Mouse (Mus musculus): ENCODE measurements around the gene Thap12. TPM values are rescaled to one million over a fixed set of nuclear protein-coding genes. Genes with fewer than 3 reads are reported as not detected.

The Thap12 gene
- polyA plus RNA-seq, 1 experiment, result 16.4 TPM

- no peaks in the 10 kb centered on the region for H3K36me3 ChIP-seq (ENCODE audit: control insufficient read depth, insufficient read depth)
- no peak overlapping the region for H3K4me3 ChIP-seq
- no peak overlapping the region for H3K4me2 ChIP-seq (ENCODE audit: low read depth)
- no peak overlapping the region for H3ac ChIP-seq (ENCODE audit: control insufficient read depth, insufficient read length)
- no peaks in the 10 kb centered on the region for H3K79me2 ChIP-seq (ENCODE audit: control insufficient read depth, insufficient read depth)
- TF ChIP-seq POLR2A (IDR thresholded peaks at IDR 0.05; ENCODE audit: insufficient read length, low read depth) (no peak), MAX (IDR thresholded peaks at IDR 0.05; ENCODE audit: low read depth) (no peak), POLR2AphosphoS2 (IDR thresholded peaks at IDR 0.05; ENCODE audit: insufficient read length, low read depth) (no peak), MYOG (IDR thresholded peaks at IDR 0.05; ENCODE audit: control insufficient read depth in 1 of 3, insufficient read depth in 1 of 3, insufficient read length in 2 of 3, low read depth in 2 of 3) (no peak), E2F4 (IDR thresholded peaks at IDR 0.05; ENCODE audit: insufficient read depth) (no peak), SRF (IDR thresholded peaks at IDR 0.05; ENCODE audit: control insufficient read depth, insufficient read length, low read depth) (no peak), MYOD1 (IDR thresholded peaks at IDR 0.05; ENCODE audit: control insufficient read depth in 1 of 3, insufficient read length in 2 of 3, low read depth in 2 of 3) (no peak), TCF3 (IDR thresholded peaks at IDR 0.05; ENCODE audit: insufficient read length, low read depth) (no peak), CEBPB (IDR thresholded peaks at IDR 0.05; ENCODE audit: insufficient read depth, poor library complexity, severe bottlenecking) (no peak), TCF12 (IDR thresholded peaks at IDR 0.05; ENCODE audit: insufficient read depth, poor library complexity, severe bottlenecking) (no peak), REST (IDR thresholded peaks at IDR 0.05; ENCODE audit: insufficient read depth, insufficient read length) (no peak), USF1 (IDR thresholded peaks at IDR 0.05; ENCODE audit: low read depth) (no peak)
- peaks cover 11% of the 10 kb centered on the region for H3K27me3 ChIP-seq (ENCODE audit: control insufficient read depth, insufficient read depth, insufficient read length)
These were observed 37.5 kb downstream of the Thap12 start for GRCm38 (mm10) chr7:98740363-98740762.

GRCm38 (mm10) chr7:98743312-98743711 lies 40.4 kb downstream of the Thap12 start:
- H3K4me2 ChIP-seq (ENCODE audit: low read depth), result no peak overlapping the region
- H3K27me3 ChIP-seq (ENCODE audit: control insufficient read depth, insufficient read depth, insufficient read length), result peaks cover 26% of the 10 kb centered on the region
- H3ac ChIP-seq (ENCODE audit: control insufficient read depth, insufficient read length), result no peak overlapping the region
- H3K4me3 ChIP-seq, result no peak overlapping the region
- TF ChIP-seq MYOD1 (IDR thresholded peaks at IDR 0.05; ENCODE audit: control insufficient read depth in 1 of 3, insufficient read length in 2 of 3, low read depth in 2 of 3) (no peak), MAX (IDR thresholded peaks at IDR 0.05; ENCODE audit: low read depth) (no peak), REST (IDR thresholded peaks at IDR 0.05; ENCODE audit: insufficient read depth, insufficient read length) (no peak), TCF3 (IDR thresholded peaks at IDR 0.05; ENCODE audit: insufficient read length, low read depth) (no peak), POLR2AphosphoS2 (IDR thresholded peaks at IDR 0.05; ENCODE audit: insufficient read length, low read depth) (no peak), MYOG (IDR thresholded peaks at IDR 0.05; ENCODE audit: control insufficient read depth in 1 of 3, insufficient read depth in 1 of 3, insufficient read length in 2 of 3, low read depth in 2 of 3) (no peak), TCF12 (IDR thresholded peaks at IDR 0.05; ENCODE audit: insufficient read depth, poor library complexity, severe bottlenecking) (no peak), POLR2A (IDR thresholded peaks at IDR 0.05; ENCODE audit: insufficient read length, low read depth) (no peak), E2F4 (IDR thresholded peaks at IDR 0.05; ENCODE audit: insufficient read depth) (no peak), SRF (IDR thresholded peaks at IDR 0.05; ENCODE audit: control insufficient read depth, insufficient read length, low read depth) (no peak), CEBPB (IDR thresholded peaks at IDR 0.05; ENCODE audit: insufficient read depth, poor library complexity, severe bottlenecking) (no peak), USF1 (IDR thresholded peaks at IDR 0.05; ENCODE audit: low read depth) (no peak)
- no peaks in the 10 kb centered on the region for H3K36me3 ChIP-seq (ENCODE audit: control insufficient read depth, insufficient read depth)
- H3K79me2 ChIP-seq (ENCODE audit: control insufficient read depth, insufficient read depth), result no peaks in the 10 kb centered on the region

GRCm38 (mm10) chr7:98750404-98750803 lies 47.5 kb downstream of the Thap12 start:
- peaks cover 37% of the 10 kb centered on the region for H3K27me3 ChIP-seq (ENCODE audit: control insufficient read depth, insufficient read depth, insufficient read length)
- H3ac ChIP-seq (ENCODE audit: control insufficient read depth, insufficient read length), result no peak overlapping the region
- no peaks in the 10 kb centered on the region for H3K36me3 ChIP-seq (ENCODE audit: control insufficient read depth, insufficient read depth)
- TF ChIP-seq REST (IDR thresholded peaks at IDR 0.05; ENCODE audit: insufficient read depth, insufficient read length) (no peak), TCF12 (IDR thresholded peaks at IDR 0.05; ENCODE audit: insufficient read depth, poor library complexity, severe bottlenecking) (no peak), USF1 (IDR thresholded peaks at IDR 0.05; ENCODE audit: low read depth) (no peak), CEBPB (IDR thresholded peaks at IDR 0.05; ENCODE audit: insufficient read depth, poor library complexity, severe bottlenecking) (no peak), MYOG (IDR thresholded peaks at IDR 0.05; ENCODE audit: control insufficient read depth in 1 of 3, insufficient read depth in 1 of 3, insufficient read length in 2 of 3, low read depth in 2 of 3) (no peak), SRF (IDR thresholded peaks at IDR 0.05; ENCODE audit: control insufficient read depth, insufficient read length, low read depth) (no peak), POLR2A (IDR thresholded peaks at IDR 0.05; ENCODE audit: insufficient read length, low read depth) (no peak), TCF3 (IDR thresholded peaks at IDR 0.05; ENCODE audit: insufficient read length, low read depth) (no peak), MAX (IDR thresholded peaks at IDR 0.05; ENCODE audit: low read depth) (no peak), MYOD1 (IDR thresholded peaks at IDR 0.05; ENCODE audit: control insufficient read depth in 1 of 3, insufficient read length in 2 of 3, low read depth in 2 of 3) (no peak), POLR2AphosphoS2 (IDR thresholded peaks at IDR 0.05; ENCODE audit: insufficient read length, low read depth) (no peak), E2F4 (IDR thresholded peaks at IDR 0.05; ENCODE audit: insufficient read depth) (no peak)
- H3K4me2 ChIP-seq (ENCODE audit: low read depth), result no peak overlapping the region
- H3K4me3 ChIP-seq, result no peak overlapping the region
- H3K79me2 ChIP-seq (ENCODE audit: control insufficient read depth, insufficient read depth), result no peaks in the 10 kb centered on the region

- H3K4me2 ChIP-seq (ENCODE audit: low read depth), result no peak overlapping the region
- H3K79me2 ChIP-seq (ENCODE audit: control insufficient read depth, insufficient read depth), result no peaks in the 10 kb centered on the region
- TF ChIP-seq CEBPB (IDR thresholded peaks at IDR 0.05; ENCODE audit: insufficient read depth, poor library complexity, severe bottlenecking) (no peak), MYOG (IDR thresholded peaks at IDR 0.05; ENCODE audit: control insufficient read depth in 1 of 3, insufficient read depth in 1 of 3, insufficient read length in 2 of 3, low read depth in 2 of 3) (no peak), USF1 (IDR thresholded peaks at IDR 0.05; ENCODE audit: low read depth) (no peak), MAX (IDR thresholded peaks at IDR 0.05; ENCODE audit: low read depth) (no peak), TCF3 (IDR thresholded peaks at IDR 0.05; ENCODE audit: insufficient read length, low read depth) (no peak), POLR2AphosphoS2 (IDR thresholded peaks at IDR 0.05; ENCODE audit: insufficient read length, low read depth) (no peak), POLR2A (IDR thresholded peaks at IDR 0.05; ENCODE audit: insufficient read length, low read depth) (no peak), TCF12 (IDR thresholded peaks at IDR 0.05; ENCODE audit: insufficient read depth, poor library complexity, severe bottlenecking) (no peak), REST (IDR thresholded peaks at IDR 0.05; ENCODE audit: insufficient read depth, insufficient read length) (no peak), E2F4 (IDR thresholded peaks at IDR 0.05; ENCODE audit: insufficient read depth) (no peak), MYOD1 (IDR thresholded peaks at IDR 0.05; ENCODE audit: control insufficient read depth in 1 of 3, insufficient read length in 2 of 3, low read depth in 2 of 3) (no peak), SRF (IDR thresholded peaks at IDR 0.05; ENCODE audit: control insufficient read depth, insufficient read length, low read depth) (no peak)
- peaks cover 25% of the 10 kb centered on the region for H3K27me3 ChIP-seq (ENCODE audit: control insufficient read depth, insufficient read depth, insufficient read length)
- no peak overlapping the region for H3K4me3 ChIP-seq
- no peak overlapping the region for H3ac ChIP-seq (ENCODE audit: control insufficient read depth, insufficient read length)
- H3K36me3 ChIP-seq (ENCODE audit: control insufficient read depth, insufficient read depth), result no peaks in the 10 kb centered on the region
These were observed 49.8 kb downstream of the Thap12 start for GRCm38 (mm10) chr7:98752680-98753079.
